Mouse (Mus musculus) embryonic facial prominence, embryonic 13.5 days (tissue): ENCODE measurements at regions not wholly inside any gene's neighbourhood (a gene's known extent, or its start where the extent isn't known, plus 50 kb on each side); places are given as distances from the start of the nearest gene placed in this dataset.

Experiments
- ATAC-seq: fragments of 200-750 bp; cut with Nextera tagmentation; 2 replicates; pipeline ENCODE4 v1.8.0; 2017; ENCODE audit warnings: low read depth; ENCODE audit not compliant: insufficient number of reproducible peaks, insufficient read depth, low FRiP score, low TSS enrichment
- H3K27ac ChIP-seq: fragments of 300-500 bp; sonication (generic); 2 replicates; pipeline ENCODE4 v1.5.1; 2015; ENCODE audit warnings: moderate library complexity, mild to moderate bottlenecking, inconsistent platforms
- H3K27me3 ChIP-seq: fragments of 300-500 bp; sonication (generic); 2 replicates; pipeline ENCODE4 v1.6.1; 2015; ENCODE audit warnings: mild to moderate bottlenecking, inconsistent platforms
- H3K36me3 ChIP-seq: fragments of 300-500 bp; sonication (generic); 2 replicates; pipeline ENCODE4 v1.6.1; 2015; ENCODE audit warnings: mild to moderate bottlenecking, inconsistent platforms
- H3K4me1 ChIP-seq: fragments of 300-500 bp; sonication (generic); 2 replicates; pipeline ENCODE4 v1.6.1; 2015; ENCODE audit warnings: inconsistent platforms
- H3K4me2 ChIP-seq: fragments of 300-500 bp; sonication (generic); 2 replicates; pipeline ENCODE4 v1.6.1; 2015; ENCODE audit warnings: moderate library complexity, mild to moderate bottlenecking, inconsistent platforms
- H3K4me3 ChIP-seq: fragments of 300-500 bp; sonication (generic); 2 replicates; pipeline ENCODE4 v1.5.1; 2015; ENCODE audit warnings: mild to moderate bottlenecking, inconsistent platforms
- H3K9ac ChIP-seq: fragments of 300-500 bp; sonication (generic); 2 replicates; pipeline ENCODE4 v1.6.1; 2015; ENCODE audit warnings: mild to moderate bottlenecking, inconsistent platforms
- H3K9me3 ChIP-seq: fragments of 300-500 bp; sonication (generic); 2 replicates; pipeline ENCODE4 v1.6.1; 2016; ENCODE audit warnings: inconsistent platforms
- WGBS: fragments of 180-500 bp; shearing (Covaris S2); methylation state at CpG from one replicate; pipeline ENCODE4 v1.1.7; 2015; ENCODE audit warnings: mixed read lengths; 5-methylcytosine and 5-hydroxymethylcytosine counted together

DNA sequence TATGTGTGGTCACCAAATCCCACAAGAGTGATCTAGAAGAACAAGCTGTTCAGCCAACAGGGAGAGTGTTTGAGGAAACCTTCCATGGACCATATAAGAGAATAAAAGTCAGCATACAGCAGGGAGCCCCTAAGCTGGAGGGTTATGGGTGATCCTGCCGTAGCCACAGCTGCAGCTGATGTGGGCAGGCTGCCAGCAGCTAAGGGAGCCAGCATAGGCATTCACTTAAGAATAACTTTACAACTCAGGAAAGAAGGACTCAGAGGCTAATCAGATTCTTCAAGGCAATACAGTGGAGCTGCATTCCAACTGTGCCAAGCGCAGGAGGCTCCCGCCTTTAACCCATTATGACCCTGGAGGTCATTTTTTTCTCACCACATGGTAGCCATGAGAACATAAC, 121.6 kb downstream of the Uck2 start:
- Histone ChIP-seq H3K4me3 (no peak overlapping the region), H3K9ac (no peak overlapping the region), H3K27ac (no peak overlapping the region), H3K4me1 (peaks cover 12% of the 10 kb centered on the region), H3K36me3 (no peaks in the 10 kb centered on the region), H3K9me3 (no peaks in the 10 kb centered on the region), H3K27me3 (no peaks in the 10 kb centered on the region), H3K4me2 (no peak overlapping the region)
- ATAC-seq = peak; percentile 56; the same call in 1 of the 2 replicates
- WGBS = 15% methylated on average over 3 of the region's 3 CpGs

DNA sequence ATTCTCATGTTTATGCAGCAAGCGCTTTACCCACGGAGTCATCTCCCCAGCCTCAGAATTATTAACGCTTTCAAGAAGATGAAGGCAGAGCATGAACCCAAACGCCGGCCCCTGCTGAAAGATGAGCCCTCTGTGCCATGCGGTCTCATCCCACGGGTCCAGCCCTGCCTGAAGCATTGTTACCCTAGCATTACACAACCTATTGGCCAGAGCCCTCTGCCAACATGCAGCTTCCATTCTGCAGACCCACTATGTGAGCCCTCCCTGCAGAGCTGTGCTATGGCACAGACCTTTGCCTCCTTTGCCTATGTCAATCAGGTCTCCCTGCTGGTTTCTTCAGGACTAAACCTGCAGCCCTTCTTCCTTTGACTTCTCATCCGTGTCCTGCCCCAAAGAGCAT, 122.6 kb downstream of the Uck2 start:
- 67% methylated on average over 8 of the region's 8 CpGs for WGBS
- H3K36me3 ChIP-seq = no peaks in the 10 kb centered on the region
- no peak for ATAC-seq
- H3K27ac ChIP-seq = no peak overlapping the region
- no peaks in the 10 kb centered on the region for H3K9me3 ChIP-seq
- H3K27me3 ChIP-seq = no peaks in the 10 kb centered on the region
- H3K4me2 ChIP-seq = no peak overlapping the region
- peaks cover 12% of the 10 kb centered on the region for H3K4me1 ChIP-seq
- H3K4me3 ChIP-seq = no peak overlapping the region
- no peak overlapping the region for H3K9ac ChIP-seq

DNA sequence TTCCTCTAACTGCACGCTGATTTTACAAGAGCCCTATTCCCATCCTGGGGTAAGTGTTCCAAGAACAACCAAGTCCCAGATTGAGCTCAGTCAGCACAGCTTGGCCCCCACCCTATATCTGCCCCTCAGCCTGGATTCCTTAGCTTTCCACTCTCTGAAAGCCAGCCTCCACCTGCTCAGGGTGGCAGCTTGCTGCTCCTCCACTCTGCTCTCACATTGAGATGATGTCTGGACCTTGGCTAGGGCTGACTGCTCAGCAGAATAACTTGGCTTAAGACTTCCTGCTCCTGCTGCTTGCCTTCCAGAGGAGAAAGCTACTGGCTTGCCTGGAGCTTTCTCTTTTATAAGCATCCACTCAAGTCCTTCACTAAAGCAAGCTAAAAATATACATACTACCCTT, 125.6 kb downstream of the Uck2 start:
- no peak overlapping the region for H3K4me3 ChIP-seq
- no peak overlapping the region for H3K9ac ChIP-seq
- no peak overlapping the region for H3K4me2 ChIP-seq
- 77% methylated on average over 1 of the region's 1 CpGs for WGBS
- H3K27me3 ChIP-seq = no peaks in the 10 kb centered on the region
- H3K27ac ChIP-seq = no peak overlapping the region
- peaks cover 3% of the 10 kb centered on the region; the same call in 1 of the 2 replicates for H3K9me3 ChIP-seq
- no peak for ATAC-seq
- H3K36me3 ChIP-seq = no peaks in the 10 kb centered on the region
- H3K4me1 ChIP-seq = peaks cover 12% of the 10 kb centered on the region

DNA sequence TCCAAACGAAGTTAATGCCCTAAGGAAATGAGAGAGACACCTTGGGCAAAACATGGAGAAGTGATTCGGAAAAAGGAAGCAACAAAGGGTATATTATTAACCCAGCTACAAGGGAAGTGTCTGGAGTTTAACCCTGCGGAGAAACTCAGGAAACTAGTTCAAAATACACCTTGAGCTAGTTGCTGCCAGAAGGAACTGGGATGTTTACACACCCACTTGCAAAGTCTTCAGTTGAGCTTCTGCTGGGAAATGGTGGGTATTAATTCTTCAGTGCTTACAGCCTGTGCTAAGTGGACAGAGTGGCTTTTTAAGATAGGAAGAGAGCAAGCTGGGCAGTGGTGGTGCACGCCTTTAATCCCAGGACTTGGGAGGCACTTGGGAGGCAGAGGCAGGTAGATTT, 132.7 kb downstream of the Uck2 start:
- H3K4me3 ChIP-seq = no peak overlapping the region
- ATAC-seq = no peak
- H3K27ac ChIP-seq = no peak overlapping the region
- peaks cover 7% of the 10 kb centered on the region; the same call in 1 of the 2 replicates for H3K9me3 ChIP-seq
- H3K27me3 ChIP-seq = no peaks in the 10 kb centered on the region
- no peak overlapping the region for H3K4me2 ChIP-seq
- no peaks in the 10 kb centered on the region for H3K36me3 ChIP-seq
- H3K4me1 ChIP-seq = no peaks in the 10 kb centered on the region
- WGBS = 65% methylated on average over 4 of the region's 4 CpGs
- no peak overlapping the region for H3K9ac ChIP-seq

DNA sequence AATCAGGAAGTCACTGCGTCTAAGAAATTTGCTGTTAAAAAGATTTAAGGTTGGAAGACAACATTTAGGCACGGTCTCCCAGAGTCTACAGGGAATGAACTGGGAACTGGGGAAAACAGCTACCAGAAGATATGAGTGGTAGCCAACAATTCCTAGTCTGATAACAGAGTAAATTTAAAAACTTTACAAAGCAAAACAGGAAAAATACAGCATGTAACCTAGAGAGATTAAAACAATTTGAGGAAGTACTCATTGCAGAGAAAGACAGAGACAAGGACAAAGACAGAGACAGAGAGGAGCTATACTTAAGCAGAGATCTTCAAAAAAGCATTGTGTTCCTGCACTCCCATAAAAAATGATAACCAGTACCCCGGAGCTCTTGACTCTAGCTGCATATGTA, 140.8 kb downstream of the Uck2 start:
- Histone ChIP-seq H3K4me3 (no peak overlapping the region), H3K9me3 (no peaks in the 10 kb centered on the region), H3K9ac (no peak overlapping the region), H3K36me3 (no peaks in the 10 kb centered on the region), H3K27ac (no peak overlapping the region), H3K4me1 (no peaks in the 10 kb centered on the region), H3K27me3 (no peaks in the 10 kb centered on the region), H3K4me2 (no peak overlapping the region)
- ATAC-seq = no peak
- 91% methylated on average over 3 of the region's 3 CpGs for WGBS

- Histone ChIP-seq H3K36me3 (no peaks in the 10 kb centered on the region), H3K27me3 (no peaks in the 10 kb centered on the region), H3K9ac (no peak overlapping the region), H3K4me1 (no peaks in the 10 kb centered on the region), H3K27ac (no peak overlapping the region), H3K4me3 (no peak overlapping the region), H3K4me2 (no peak overlapping the region), H3K9me3 (no peaks in the 10 kb centered on the region)
- no peak for ATAC-seq
- 89% methylated on average over 4 of the region's 4 CpGs for WGBS
These were observed 141.3 kb downstream of the Uck2 start for GRCm38 (mm10) chr1:167143797-167144196.
